Mouse (Mus musculus) hindbrain, embryonic 16.5 days (tissue): ENCODE results near the gene Wasf2. TPM values are rescaled to one million over a fixed set of nuclear protein-coding genes. Genes with fewer than 3 reads are reported as not detected.

Experiments used
- ATAC-seq: fragments of 200-750 bp; cut with Nextera tagmentation; 2 replicates; pipeline ENCODE4 v1.8.0; 2017; ENCODE audit warnings: moderate TSS enrichment, moderate library complexity
- H3K27ac ChIP-seq: fragments of 300-500 bp; sonication (generic); 2 replicates; pipeline ENCODE4 v1.5.1; 2014; ENCODE audit warnings: low read depth, mild to moderate bottlenecking, control low read depth, low read length, moderate library complexity
- H3K27me3 ChIP-seq: fragments of 300-500 bp; sonication (generic); replicated peaks from 2 replicates; pipeline ENCODE4 v1.6.1; 2014; ENCODE audit warnings: low read length; ENCODE audit not compliant: control insufficient read depth, insufficient read depth
- H3K36me3 ChIP-seq: fragments of 300-500 bp; sonication (generic); 2 replicates; pipeline ENCODE4 v1.6.1; 2014; ENCODE audit warnings: mild to moderate bottlenecking, low read length, moderate library complexity, mixed read lengths; ENCODE audit not compliant: control insufficient read depth, insufficient read depth
- H3K4me1 ChIP-seq: fragments of 300-500 bp; sonication (generic); 2 replicates; pipeline ENCODE4 v1.6.1; 2014; ENCODE audit warnings: low read depth, low read length; ENCODE audit not compliant: control insufficient read depth, insufficient read depth
- H3K4me2 ChIP-seq: fragments of 300-500 bp; sonication (generic); 2 replicates; pipeline ENCODE4 v1.6.1; 2014; ENCODE audit warnings: mild to moderate bottlenecking, low read length, control low read depth, moderate library complexity
- H3K4me3 ChIP-seq: fragments of 300-500 bp; sonication (generic); 2 replicates; pipeline ENCODE4 v1.5.1; 2014; ENCODE audit warnings: mild to moderate bottlenecking, low read length, control low read depth, moderate library complexity
- H3K9ac ChIP-seq: fragments of 300-500 bp; sonication (generic); 2 replicates; pipeline ENCODE4 v1.6.1; 2014; ENCODE audit warnings: low read depth, mild to moderate bottlenecking, control low read depth, low read length, moderate library complexity
- H3K9me3 ChIP-seq: fragments of 300-500 bp; sonication (generic); 2 replicates; pipeline ENCODE4 v1.6.1; 2014; ENCODE audit warnings: mild to moderate bottlenecking, low read length, moderate library complexity; ENCODE audit not compliant: control insufficient read depth
- WGBS: fragments of 180-500 bp; shearing (Covaris S2); extraction: QIAGEN DNeasy Blood & Tissue Kit; methylation state at CpG from one replicate; pipeline ENCODE4 v1.1.7; 2014; 5-methylcytosine and 5-hydroxymethylcytosine counted together
- polyA plus RNA-seq: library from polyadenylated mRNA; unstranded; fragments of >200 nt; fragmentation: Nextera tagmentation; extraction: Ambion mirVana; gene quantifications from 2 replicates; pipeline ENCODE4 v1.2.1, GENCODE M21; 2015

The Wasf2 gene
- polyA plus RNA-seq: 22.7 and 23.2 TPM in 2 replicates

DNA sequence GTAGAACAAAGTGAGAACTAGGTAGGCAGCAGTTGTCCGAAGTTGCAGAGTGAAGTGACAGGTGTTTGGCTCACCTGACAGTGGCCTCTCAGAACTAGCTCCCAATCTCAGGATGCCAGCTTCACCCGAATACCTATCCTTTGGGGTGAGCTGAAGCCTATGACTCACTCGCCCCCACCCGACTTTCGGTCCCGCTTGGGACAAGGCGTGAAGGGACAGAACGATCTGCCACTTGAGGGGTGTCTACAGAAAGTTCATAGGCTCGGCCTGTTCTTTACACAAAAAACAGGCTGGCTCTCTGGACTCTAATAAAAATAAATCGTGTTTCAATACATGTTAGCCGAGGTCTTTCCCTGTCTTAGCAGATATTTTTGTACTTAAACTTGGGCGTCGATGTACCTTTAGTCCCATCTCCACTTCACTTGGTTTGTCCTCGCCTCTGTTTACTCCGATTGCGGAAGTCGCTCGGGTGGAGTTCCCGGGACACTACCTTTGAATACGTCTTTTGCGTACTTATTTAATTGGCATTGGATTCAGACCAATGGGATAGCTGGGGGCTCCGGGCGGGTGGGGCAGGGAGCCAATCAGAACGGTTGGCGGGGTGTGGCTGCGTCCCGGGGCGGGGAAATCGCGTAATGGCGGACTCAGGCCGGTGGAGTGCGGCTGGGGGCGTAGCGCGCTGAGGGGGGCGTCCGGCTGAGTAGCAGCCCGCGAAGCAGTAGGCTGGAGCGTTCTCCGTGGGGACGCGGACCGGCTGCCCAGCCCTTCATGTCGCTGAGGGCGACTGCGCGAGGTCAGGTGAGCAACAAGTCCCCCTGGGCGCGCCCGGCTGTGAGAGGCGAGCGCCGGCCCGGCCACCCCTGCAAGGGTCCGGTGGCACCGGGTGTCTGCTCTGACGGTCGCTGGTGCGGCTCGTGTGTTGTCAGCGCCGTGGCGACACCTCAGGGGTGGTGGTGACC lies at the start of gene Wasf2:
Gene Wasf2 (plus strand): TSS at position 575 of the 959 bp plus-strand sequence.
- Histone ChIP-seq H3K9ac (peak within 1 kb of the TSS; percentile 91), H3K27me3 (no peaks in the 10 kb centered on the region), H3K36me3 (no peaks in the 10 kb centered on the region), H3K4me1 (peaks cover 18% of the 10 kb centered on the region), H3K27ac (peak within 1 kb of the TSS; percentile 75), H3K9me3 (no peaks in the 10 kb centered on the region), H3K4me2 (peak within 1 kb of the TSS; percentile 66), H3K4me3 (peak within 1 kb of the TSS; percentile 97)
- WGBS: under 1% methylated on average over 50 of the region's 65 CpGs
- ATAC-seq: peak; percentile 95

DNA sequence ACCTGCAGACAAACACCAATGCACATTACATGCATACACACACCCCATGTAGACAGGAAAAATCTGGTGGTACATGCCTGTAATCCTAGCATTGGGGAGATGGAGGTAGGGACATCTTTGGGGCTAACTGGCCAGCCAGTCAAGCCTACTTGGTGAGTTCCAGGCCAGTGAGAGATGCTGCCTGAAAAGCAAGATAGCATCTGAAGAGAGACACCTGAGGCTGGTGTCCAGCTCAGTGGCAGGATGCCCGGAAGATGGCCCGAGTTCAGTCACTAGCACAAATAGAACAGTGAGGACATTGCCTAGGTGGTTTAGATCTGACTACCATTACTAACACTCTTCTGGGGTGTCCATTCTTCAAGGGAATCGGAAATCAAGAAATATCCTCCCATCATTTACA lies 49.4 kb upstream of the Wasf2 start:
- H3K9ac ChIP-seq: no peak overlapping the region
- peaks cover 11% of the 10 kb centered on the region for H3K36me3 ChIP-seq
- no peak overlapping the region for H3K4me3 ChIP-seq
- H3K4me1 ChIP-seq: peaks cover 23% of the 10 kb centered on the region
- no peaks in the 10 kb centered on the region for H3K27me3 ChIP-seq
- no peak for ATAC-seq
- WGBS: 94% methylated on average over 3 of the region's 3 CpGs
- no peak overlapping the region for H3K4me2 ChIP-seq
- H3K9me3 ChIP-seq: no peaks in the 10 kb centered on the region
- no peak overlapping the region for H3K27ac ChIP-seq

- ATAC-seq: no peak
- H3K27ac ChIP-seq: no peak overlapping the region
- H3K4me1 ChIP-seq: peaks cover 30% of the 10 kb centered on the region
- H3K9me3 ChIP-seq: no peaks in the 10 kb centered on the region
- no peak overlapping the region for H3K4me3 ChIP-seq
- peaks cover 11% of the 10 kb centered on the region for H3K36me3 ChIP-seq
- H3K4me2 ChIP-seq: no peak overlapping the region
- 88% methylated on average over 6 of the region's 6 CpGs for WGBS
- H3K27me3 ChIP-seq: no peaks in the 10 kb centered on the region
- no peak overlapping the region for H3K9ac ChIP-seq
These were observed 48.0 kb upstream of the Wasf2 start for GRCm38 (mm10) chr4:133082216-133082773.

- Histone ChIP-seq H3K4me1 (peaks cover 38% of the 10 kb centered on the region), H3K36me3 (no peaks in the 10 kb centered on the region), H3K27me3 (no peaks in the 10 kb centered on the region), H3K9me3 (no peaks in the 10 kb centered on the region), H3K9ac (peak overlapping the region; percentile 64), H3K4me3 (no peak overlapping the region; the same call in 1 of the 2 replicates), H3K4me2 (peak overlapping the region; percentile 90), H3K27ac (peak overlapping the region; percentile 83)
- ATAC-seq: peak; percentile 64
- 13% methylated on average over 3 of the region's 3 CpGs for WGBS
These were observed 46.1 kb upstream of the Wasf2 start for GRCm38 (mm10) chr4:133083991-133084861.

DNA sequence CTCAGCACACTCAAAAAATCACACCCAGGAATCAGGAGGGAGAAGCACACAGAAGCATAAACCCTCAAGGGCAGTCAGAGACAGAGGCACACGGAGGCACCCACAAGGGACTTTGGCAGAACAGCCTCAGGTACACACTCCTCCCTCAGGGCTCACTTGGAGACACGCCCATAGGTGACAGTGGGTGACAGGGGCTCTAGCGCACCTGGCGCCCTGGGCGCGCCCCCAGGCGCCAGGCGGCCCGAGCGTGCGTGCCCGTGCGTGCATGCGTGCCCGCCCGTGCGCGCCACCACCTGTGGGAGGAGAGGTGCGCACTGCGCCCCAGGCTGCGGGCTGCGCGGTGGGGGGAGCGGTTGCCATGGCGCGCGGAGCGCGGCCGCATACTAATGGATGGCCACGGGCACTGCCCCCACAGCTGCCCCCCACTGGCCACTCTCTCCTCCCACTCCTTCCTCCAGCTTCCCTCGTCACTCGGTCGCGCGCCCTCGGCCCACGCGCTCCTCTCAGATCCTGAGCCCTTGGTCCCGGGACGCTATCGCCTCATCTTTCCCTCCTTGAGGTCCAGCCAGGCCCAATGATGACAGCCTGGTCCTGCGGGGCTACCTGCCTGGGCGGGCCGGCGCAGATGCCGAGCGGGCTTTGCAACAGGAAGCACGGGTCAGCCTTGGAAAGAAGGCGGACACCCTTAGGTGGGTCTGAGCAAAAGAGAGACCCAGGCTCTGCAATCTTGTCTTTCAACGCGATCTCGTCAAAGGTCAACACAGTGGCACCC lies 45.1 kb upstream of the Wasf2 start:
- H3K9ac ChIP-seq: peak overlapping the region; percentile 64
- H3K9me3 ChIP-seq: no peaks in the 10 kb centered on the region
- peaks cover 44% of the 10 kb centered on the region for H3K4me1 ChIP-seq
- peak overlapping the region; percentile 90 for H3K4me2 ChIP-seq
- H3K27me3 ChIP-seq: no peaks in the 10 kb centered on the region
- 0% methylated on average over 39 of the region's 53 CpGs for WGBS
- peak; percentile 68 for ATAC-seq
- H3K36me3 ChIP-seq: no peaks in the 10 kb centered on the region
- peak overlapping the region; percentile 83 for H3K27ac ChIP-seq
- H3K4me3 ChIP-seq: peak overlapping the region; percentile 41

- WGBS: 9% methylated on average over 12 of the region's 12 CpGs
- H3K4me3 ChIP-seq: no peak overlapping the region; the same call in 1 of the 2 replicates
- peak; percentile 7; the same call in 1 of the 2 replicates for ATAC-seq
These were observed 44.4 kb upstream of the Wasf2 start for GRCm38 (mm10) chr4:133085783-133086342.

GRCm38 (mm10) chr4:133087177-133087714 lies 43.1 kb upstream of the Wasf2 start:
- ATAC-seq: no peak
- H3K27me3 ChIP-seq: no peaks in the 10 kb centered on the region
- H3K4me3 ChIP-seq: no peak overlapping the region
- H3K27ac ChIP-seq: no peak overlapping the region
- no peaks in the 10 kb centered on the region for H3K9me3 ChIP-seq
- 85% methylated on average over 6 of the region's 6 CpGs for WGBS
- H3K4me2 ChIP-seq: no peak overlapping the region
- peak overlapping the region; percentile 4; the same call in 1 of the 2 replicates for H3K9ac ChIP-seq
- peaks cover 60% of the 10 kb centered on the region for H3K4me1 ChIP-seq
- no peaks in the 10 kb centered on the region for H3K36me3 ChIP-seq

More at GRCm38 (mm10) chr4:133085783-133086342, 44.4 kb upstream of the Wasf2 start:
- H3K36me3 ChIP-seq: no peaks in the 10 kb centered on the region
- H3K27ac ChIP-seq: peak overlapping the region; percentile 83
- H3K27me3 ChIP-seq: no peaks in the 10 kb centered on the region
- no peaks in the 10 kb centered on the region for H3K9me3 ChIP-seq
- H3K4me1 ChIP-seq: peaks cover 50% of the 10 kb centered on the region
- H3K4me2 ChIP-seq: peak overlapping the region; percentile 90
- H3K9ac ChIP-seq: peak overlapping the region; percentile 64

- no peak overlapping the region for H3K4me3 ChIP-seq
- H3K27ac ChIP-seq: no peak overlapping the region
- H3K4me1 ChIP-seq: peaks cover 66% of the 10 kb centered on the region
- H3K36me3 ChIP-seq: no peaks in the 10 kb centered on the region
- peak overlapping the region; percentile 4; the same call in 1 of the 2 replicates for H3K9ac ChIP-seq
- ATAC-seq: no peak
- H3K9me3 ChIP-seq: no peaks in the 10 kb centered on the region
- no peaks in the 10 kb centered on the region for H3K27me3 ChIP-seq
- no peak overlapping the region for H3K4me2 ChIP-seq
- 38% methylated on average over 7 of the region's 8 CpGs for WGBS
These were observed 42.5 kb upstream of the Wasf2 start for GRCm38 (mm10) chr4:133087835-133088234.
